Mouse (Mus musculus) fibroblast of lung, adult 2 months (primary cell): ENCODE data around the gene Noa1.
A peak's percentile ranks its signal among the peaks of the same experiment; 100 is the strongest.

Experiments
- DNase-seq: peaks from one replicate; pipeline ENCODE4 v3.0.0-alpha.2; 2011; ENCODE audit warnings: low read depth

The Noa1 gene

DNA sequence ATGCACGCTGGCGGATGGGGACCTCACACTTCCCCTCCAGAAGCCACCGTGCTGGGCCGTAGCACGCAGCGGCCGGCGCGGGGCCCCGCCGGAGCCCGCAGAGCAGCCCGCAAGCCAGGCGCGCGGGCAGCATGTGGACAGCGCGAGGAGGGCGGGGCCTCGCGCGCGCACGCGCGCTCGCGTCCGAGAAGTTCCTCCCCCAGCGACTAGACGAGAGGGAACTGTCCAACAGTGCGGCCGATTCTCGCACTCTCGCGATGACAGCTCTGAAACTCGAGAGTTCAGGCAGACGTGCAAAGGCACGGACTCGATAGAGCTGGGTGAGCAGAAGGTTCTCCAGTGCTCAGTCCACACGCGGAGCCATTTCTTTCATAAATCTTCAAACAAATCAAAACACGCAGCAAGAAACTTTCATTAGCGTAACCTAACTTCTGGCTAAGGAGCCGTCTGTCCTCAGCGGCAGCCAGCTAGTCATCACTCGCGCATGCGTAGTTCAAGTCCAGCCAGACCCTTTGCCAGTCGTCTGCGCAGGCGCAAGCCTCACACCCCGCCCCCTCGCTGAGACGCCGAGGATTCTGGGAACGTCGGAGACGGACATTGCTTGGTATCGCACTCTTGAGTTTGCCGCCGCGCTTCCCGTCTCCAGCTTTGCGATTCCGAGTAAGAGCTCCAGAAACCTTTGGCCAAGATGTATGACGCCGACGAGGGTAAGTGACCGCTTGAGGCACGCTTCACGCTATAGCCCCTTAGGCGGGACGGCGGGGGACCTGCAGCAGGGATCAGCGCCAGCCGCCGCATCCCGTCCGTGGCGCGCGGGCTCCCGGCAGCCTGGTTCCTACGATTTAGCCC lies at the start of gene Noa1, which contains the start of gene Polr2b:
Gene Noa1, minus strand, starts transcription at position 161 of the 849 bp plus-strand sequence.
Gene Polr2b, plus strand, starts transcription at position 224 of the 849 bp plus-strand sequence.
- peak; percentile 98 for DNase-seq

DNA sequence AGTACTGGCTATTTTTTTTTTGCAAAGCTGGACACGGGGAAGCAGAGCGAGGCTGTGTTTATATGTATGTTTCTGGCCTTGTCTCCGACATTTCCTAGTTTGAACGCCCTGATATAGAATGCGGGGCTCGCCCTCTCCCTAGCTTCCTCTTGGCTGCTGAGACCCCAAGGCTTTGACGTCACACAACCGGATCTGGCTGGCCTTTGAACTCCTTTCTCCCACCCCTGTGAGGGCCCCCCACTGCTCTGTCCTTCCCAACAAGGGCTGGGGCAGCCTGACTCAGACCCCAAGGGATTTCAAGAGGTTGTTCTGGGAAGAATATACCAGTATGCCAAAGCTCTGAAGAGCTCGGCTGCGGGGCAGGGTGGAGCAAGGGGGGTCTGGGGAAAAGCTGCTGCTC lies 48.5 kb upstream of the Noa1 start:
- no peak for DNase-seq

DNA sequence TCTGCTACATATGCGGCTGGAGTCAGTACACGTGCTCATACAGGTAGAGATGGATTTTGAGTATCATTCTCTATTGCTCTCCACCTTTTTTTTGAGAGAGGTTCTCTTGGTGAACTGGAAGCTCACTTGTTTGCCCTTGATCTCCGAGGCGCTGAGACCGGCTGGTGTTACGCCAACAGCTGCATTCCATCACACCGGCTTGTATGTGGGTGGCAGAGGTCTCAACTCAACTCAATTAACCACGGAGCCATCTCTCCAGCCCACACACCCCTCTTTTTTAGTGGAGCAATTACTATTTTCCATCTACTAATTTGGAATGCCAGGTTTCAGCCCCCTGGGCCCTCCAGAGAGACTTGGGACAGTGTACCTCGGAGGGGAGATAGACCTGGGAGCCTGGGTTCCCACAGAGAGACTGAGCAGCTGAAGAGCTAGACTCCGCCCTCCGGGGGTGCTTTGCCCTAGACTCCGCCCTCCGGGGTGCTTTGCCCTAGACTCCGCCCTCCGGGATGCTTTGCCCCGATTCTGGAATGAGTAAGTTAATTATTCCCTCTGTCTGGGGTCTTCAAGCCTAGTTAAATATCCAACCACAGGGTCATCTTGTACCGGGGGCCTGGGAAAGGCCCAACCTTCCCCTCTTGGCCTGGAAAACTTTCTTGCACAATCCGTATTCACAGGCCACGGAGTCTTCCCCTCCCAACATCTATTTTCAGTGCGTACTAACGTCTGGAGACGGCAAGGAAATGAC lies 47.7 kb upstream of the Noa1 start:
- no peak for DNase-seq

DNA sequence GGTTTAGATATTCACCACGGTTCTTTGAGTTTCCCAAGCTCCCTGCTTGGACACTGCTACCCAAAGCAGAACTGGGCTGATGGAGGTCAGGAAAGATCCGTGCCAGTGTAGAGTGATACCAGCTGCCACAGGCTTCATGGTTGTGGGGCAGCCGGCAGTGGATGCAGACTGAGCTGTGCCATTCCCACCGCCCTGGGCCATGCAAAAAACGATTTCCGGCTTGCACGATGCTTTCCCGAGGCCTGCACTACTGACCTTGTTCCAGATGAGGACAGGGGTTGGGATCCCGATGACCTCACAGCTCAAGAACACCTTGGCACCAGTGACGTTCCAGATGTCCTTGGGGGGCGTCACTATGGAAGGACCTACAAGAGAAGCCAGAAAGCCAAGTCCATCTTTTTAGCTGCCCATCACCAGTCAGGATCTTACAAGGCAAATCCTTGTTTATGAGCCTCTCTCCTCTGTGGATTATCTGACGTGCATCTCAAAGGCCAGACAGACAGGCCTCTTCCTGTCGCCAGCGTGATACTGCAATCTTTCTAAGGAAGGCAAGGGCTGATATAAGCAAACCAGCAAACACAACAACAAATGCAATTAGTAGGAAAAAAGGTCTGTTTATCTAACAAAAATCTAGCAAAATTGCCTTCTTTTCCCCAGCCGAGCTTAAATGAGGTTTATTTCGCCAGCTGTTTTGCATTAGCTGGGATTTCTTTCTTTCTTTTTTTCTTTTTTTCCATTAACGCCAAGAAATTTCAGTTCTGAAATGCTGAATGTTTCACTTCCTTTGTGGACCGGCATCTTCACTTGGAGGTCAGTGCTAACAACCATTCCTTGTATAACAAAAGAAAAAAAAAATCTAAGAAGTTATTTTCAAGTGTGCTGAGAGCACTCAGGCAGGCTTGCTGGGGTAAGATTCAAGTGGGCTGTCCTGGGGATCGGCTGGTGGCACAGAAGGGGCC lies 45.7 kb upstream of the Noa1 start:
- DNase-seq = no peak

DNA sequence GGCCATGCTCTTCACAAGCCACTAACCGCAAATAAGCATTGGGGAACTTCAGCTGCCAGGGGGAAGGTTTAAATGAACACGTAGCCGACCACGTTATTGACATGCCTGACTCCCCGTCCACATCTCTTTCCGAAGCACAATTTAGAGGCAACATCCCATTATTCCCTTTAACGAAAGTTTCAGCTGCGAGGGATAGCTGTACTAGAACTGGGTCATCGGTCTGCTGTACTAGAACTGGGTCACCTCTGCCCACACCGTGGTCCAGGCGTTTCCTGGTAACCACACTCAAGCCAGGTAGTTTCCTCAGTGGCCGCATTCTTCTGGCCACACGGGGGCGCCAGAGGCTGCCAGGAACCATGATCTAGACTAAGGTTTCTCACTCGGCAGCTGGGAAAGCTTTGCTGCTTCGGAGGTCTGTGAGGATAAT lies 44.5 kb upstream of the Noa1 start:
- DNase-seq = no peak

DNA sequence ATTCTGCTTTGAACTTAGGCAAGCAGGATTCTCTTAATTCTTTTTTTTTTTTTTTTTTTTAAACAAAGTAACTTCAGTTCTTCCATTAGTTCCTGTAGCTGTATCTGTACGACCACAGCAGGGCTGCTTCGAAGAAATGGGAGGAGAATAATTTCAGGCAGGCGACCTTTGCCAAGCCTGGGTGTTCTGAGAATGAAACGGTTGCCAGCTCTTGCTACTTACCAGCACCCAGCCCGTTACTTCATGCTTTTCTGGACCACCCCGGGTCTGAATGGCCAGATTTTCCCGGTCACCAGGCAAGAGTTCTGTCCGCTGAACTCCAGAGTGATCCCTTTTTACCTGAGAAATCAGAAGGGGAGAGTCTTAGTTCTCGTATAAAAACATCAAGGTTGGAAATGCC lies 41.8 kb upstream of the Noa1 start:
- no peak for DNase-seq

DNA sequence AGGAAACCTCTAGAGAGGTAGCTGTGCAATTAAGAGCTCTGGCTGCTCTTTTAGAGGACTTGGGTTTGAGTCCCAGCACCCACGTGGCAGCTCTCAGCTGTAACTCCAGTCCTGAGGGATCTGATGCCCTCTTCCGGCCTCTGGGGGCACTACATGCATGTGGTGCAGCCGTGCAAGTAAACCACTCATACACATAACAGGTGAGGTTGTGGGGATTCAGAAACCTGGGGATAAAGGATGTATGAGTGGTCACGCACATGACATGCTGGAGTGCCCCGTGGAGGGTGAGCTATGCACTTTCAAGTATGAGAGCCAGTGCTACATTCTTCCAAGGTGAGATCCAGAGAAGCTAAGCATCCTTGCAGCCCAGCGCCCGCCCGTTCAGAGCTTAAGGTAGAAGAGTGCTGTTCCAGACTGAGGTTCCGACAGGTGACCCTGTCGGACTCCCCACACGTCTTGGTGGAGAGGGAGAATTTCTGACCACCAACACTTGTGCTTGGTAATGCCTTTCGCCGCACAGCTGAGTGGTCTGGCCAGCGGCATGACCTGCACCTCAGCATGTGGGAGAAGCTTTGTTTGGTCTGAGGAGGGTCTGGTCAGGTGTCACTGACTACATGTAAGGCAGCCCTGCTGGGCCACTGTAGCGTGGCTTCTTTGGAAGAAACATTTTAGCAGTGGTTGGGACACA lies 40.2 kb upstream of the Noa1 start:
- DNase-seq = no peak

DNA sequence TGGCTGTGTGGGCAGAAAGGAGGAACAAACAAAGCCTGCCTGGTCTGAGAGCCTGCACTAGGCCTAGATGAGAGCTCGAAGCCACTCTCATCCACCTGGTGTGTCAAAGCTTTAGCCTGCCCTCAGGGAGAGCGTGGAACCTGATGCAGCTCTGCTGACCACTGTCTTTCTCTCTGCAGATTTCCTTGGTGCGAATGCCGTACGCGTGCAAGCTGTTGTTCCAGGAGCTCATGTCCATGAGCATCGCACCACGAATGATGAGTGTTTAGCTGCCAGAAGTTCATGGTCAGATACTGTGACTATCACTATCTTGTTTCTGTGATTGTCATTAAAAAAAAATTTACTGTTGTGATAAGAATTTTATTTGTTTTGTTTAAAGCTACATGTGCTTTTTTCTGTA lies 39.0 kb upstream of the Noa1 start:
- no peak for DNase-seq

DNA sequence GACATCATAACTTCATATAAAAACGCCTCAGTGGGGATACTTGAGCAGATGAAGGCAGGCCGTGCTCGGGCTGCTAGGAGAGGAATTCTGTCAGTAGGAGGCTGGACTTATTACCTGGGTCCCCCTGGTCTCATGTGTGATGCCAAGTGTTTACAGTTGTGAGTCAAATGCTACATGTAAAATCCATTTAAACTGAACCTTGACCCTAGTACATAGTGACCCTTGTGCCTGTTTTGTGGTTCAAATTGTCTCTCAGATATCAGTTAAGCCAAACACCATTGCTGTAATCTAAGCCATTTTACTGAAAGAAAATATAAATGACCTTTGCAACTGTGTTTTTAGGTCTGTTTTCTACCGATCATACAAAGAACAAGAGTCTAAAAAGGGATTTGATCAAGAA lies 30.1 kb upstream of the Noa1 start:
- DNase-seq = no peak

DNA sequence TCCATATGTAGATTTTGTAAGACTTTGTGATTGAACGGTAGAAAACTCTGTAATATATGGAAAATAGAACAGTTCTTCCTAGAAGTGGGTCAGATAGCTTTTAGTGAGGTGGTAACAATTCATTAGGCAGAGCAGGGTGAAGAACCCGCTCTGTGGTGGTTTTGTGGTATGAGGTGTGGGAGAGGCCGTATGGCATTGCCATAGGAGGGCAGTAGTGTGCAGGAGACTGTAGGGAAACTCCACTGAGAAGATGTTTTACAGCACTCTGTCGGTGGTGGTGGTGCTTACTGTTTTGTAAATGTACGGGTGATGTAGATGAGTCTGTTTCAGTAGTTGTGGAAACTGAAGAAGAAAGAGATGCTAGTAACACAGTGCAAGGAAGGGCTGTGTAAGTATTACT lies 20.3 kb upstream of the Noa1 start:
- DNase-seq = no peak

DNA sequence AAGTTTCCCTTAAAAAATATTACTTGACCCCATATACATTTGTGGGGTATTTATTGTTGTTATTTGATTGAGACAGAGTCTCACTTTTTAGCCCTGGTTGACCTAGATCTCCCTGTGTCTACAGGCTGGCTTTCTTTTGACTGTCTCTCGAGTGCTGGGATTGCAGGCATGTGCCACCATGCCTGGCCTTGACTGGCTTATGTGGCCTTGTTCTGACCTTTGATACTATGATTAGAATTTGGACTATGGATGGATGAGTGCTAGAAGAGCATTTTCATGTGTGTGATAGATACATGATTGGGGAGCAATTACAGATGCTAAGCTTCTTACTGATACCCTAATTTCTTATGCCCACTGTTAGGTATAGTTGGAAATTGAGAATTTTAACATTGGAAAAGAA lies 15.1 kb upstream of the Noa1 start:
- DNase-seq = no peak

DNA sequence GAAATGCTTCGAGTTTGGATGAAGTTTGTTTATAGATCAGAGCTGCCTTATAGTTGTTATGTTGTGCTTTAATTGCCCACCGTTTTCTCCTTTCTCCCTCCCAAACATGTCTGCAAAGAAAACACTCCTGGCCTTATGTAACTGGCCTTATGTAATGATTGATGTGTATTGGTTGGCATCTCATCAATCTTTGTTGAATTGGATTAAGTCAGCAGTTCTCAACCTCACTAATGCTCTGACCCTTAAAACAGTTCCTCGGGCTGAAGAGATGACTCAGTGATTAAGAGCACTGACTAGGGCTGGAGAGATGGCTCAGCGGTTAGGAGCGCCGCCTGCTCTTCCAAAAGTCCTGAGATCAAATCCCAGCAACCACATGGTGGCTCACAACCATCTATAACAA lies 5.1 kb upstream of the Noa1 start:
- no peak for DNase-seq

DNA sequence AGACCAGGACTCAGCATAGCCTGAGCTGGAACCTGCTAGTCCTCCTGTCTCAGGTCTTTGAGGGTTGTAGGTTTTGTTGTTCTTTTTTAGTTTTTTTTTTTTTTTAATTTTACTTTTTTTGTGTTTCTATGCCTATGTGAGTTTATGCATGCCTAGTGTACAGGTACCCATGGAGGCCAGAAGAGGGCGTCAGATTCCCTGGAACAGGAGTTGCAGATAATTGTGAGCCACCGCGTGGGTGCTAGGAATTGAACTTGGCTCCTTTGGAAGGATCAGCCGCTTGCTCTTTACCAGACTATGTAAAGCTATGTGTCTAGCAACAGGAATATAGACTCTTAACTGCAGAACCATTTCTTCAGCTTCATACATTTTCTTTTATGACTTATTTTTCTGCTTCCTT lies 4.3 kb upstream of the Noa1 start:
- no peak for DNase-seq

DNA sequence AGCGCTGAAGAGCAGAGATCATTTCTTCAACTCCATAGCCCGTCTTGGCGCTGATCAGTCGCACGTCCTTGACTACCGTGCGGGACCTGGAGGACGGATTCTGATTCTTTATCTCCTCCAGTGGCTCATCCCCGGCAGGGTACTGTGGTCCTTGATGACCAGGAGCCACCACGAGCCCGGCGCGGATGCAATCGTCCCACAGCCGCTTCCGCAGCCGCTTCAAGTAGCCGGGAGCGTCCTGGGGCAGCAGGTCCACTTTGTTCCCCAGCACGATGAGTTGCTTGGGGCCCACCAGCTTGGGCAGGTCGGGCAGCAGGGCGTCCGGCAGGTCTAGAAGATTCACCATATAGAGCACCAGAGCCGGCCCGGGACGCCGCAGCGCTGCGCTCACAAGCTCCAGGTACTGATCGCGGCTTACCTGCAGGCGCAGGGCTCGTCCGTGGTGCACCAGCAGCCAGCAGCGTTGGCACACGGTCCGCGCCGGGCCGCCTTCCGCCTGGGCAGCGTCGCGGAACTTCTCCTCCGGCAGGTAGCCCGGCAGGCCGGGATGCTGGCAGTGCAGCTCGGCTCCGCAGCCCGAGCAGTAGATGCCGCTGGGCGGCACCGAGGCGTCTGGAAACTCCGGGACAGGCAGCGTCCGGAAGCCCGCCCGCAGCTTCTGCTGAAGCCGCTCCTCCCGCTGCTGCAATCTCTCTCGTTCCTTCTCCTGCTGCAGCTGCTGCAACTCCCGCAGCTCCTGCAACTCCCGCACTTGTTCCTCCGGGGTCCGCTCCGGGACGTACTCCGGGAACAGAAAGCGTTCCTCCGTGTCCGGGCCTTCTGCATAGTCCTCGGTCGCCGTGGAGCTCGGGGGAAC lies 605 bp downstream of the Noa1 start:
- no peak for DNase-seq

DNA sequence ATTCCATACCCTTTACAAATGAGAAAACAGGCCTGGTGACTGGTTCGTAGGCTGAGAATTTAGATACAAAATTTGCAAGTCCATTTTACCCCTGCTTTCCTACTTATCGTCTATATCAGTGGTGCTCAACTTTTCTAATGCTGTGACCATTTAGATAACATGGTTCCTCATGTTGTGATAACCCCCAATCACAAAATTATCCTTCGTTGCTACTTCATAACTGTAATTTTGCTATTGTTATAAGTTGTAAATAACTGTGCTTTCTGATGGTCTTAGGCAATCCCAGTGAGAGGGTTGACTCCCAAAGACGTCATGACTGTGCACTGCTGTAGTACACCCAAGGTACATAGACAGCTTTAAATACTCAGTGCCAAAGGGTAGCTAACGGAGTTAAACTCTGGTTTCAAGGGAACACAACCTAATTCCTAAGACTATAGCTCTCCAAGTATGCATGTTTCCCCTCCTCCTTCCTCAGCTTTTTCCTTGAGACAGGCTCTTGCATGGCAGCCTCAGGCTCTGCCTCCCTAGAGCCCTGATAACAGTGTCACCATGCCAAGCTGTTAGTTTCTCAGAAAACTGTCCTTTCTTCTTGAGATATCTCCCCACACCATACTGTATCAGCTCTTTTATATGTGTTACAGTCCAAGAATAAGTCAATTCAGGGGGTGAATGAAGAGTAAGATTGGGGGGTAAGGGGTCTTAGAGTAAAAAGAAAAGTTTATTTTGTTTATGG lies 1.9 kb downstream of the Noa1 start:
- DNase-seq = no peak

DNA sequence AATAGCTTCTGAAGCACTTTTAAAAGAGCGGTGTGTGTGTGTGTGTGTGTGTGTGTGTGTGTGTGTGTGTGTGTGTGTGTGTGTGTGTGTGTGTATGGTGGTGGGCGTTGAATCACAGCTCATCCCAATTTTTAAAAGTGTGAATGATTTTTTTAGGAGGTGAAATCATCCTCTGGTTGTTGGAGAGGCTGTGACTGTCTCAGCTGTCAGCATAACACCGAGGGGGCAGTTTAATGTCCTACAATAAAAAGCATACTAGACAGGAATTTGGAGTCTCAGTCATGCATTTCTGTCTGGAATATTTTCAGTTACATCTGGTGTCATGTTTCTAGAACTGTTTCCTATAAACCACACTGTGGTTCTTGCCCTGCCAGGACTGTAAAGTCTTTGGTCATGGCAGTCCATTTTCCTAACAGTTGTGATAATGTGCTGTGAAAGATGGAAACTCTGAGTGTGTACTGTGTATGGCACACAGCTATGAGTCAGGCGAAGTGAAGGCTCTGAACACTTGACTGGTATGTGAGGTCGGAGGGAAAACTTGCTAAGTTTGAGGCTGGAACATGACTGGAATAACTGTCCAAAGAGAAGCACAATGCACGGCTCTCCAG lies 8.5 kb downstream of the Noa1 start:
- peak; percentile 52 for DNase-seq

DNA sequence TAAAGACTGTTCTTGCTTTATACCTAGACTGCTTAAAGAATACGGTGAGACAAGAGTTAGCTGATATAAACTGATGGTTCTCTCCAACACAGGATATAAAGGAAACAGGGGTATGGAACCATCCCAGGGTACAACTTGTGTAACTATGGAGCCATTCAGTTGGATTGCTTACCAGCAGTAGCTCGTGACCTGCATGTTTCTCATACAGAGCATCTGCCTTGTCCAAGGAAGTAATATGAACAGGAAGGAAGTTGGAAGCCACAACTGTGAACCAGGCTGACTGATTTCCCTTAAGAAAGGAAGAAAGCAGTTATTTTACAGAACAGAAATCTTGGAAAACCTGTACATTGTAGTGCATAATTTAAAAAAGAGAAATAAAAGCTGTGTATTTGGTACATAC lies 10.4 kb downstream of the Noa1 start:
- DNase-seq = no peak

DNA sequence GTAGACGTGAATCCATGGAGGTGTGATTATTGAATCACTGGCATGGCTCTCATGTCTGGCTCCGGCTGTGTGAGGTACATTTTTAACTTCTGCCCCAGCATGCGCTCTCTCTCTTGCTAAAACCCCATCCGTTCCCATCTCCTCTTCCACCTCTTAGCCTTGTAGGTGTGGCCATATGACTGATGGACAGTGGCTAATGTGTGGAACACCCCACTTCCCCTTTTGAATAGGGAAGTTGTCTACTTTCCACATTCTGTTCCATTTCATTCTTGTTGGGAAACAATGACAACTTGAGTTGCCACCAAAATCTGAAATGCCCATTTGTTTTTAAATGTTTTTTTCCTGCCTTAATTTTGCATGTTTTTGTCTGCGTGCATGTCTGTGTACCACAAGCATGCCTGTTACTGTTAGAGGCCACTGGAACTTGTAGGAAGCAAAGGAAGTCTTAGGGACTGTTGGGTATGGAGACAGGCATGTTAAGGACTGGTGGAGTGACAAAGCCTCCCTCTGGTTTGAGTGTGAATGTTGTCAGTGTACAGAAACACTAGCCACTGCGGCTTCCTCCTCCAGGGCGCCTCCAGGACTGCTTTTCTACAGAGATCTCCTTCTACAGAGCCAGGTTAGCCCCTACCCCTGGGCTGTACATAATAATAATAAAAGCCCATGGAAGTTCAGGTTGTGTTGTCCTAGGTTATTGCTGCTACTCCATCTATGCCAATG lies 16.9 kb downstream of the Noa1 start:
- no peak for DNase-seq

DNA sequence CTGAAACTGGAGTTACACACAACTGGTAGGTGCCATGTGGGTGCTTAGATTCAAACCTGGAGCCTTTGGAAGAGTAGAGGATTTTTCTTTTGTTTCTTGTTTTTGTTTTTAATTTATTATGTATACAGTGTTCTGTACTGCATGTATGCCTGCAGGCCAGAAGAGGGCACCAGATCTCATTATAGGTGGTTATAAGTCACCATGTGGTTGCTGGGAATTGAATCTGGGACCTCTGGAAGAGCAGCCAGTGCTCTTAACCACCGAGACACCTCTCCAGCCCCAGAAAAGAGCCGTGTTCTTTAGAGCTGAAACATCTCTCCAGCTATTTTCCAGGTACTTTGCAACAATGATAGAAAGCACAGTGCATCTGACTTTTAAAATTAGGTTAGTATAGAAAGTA lies 19.3 kb downstream of the Noa1 start:
- no peak for DNase-seq
